16 mouse cellular contexts compared by ENCODE assay signal in the genomic region with DNA sequence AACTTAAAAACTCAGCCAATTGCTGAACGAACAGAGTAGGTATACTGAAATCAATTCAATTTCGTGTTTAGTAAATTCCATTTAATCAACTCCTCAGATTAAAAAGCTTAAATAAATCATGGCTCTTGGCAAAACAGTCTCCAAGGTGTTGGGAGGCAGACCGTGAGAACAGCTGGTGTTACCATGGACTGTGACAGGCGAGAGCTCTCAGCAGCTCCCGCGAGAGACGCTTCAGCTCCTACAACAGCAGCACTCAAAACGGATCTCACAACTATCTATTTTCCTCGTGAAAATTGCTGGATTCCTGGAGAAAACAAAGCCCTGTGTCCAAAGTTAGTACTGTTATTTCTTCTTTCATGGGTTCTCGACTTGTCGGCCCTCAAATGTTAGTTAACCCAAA. TPM values are rescaled to one million over a fixed set of nuclear protein-coding genes. Genes with fewer than 3 reads are reported as not detected.
A peak's percentile ranks its signal among the peaks of the same experiment; 100 is the strongest.
DNase-seq lines count a peak whose midpoint lies in the region; ATAC-seq and TF ChIP-seq lines count a peak whose summit lies in the region.
"Had no signal": no experiment of that assay in that cellular context is flagged by ENCODE, and none has a peak within 500 bp of the region (broad histone marks: within the 10 kb centered on the region; RNA-seq: fewer than 3 reads in every experiment).

No protein-coding gene starts in this region.

- H3K9ac ChIP-seq in limb, embryonic 12.5 days (replicated peaks) = no peak overlapping the region
- no peak overlapping the region for H3K9ac ChIP-seq in liver, embryonic 12.5 days

- H3K4me2 ChIP-seq in limb, embryonic 12.5 days = no peak overlapping the region
- H3K4me2 ChIP-seq in liver, embryonic 12.5 days = no peak overlapping the region

- DNase-seq in frontal cortex, postnatal 36 days (ENCODE audit: low spot score in 2 of 2) = peak; percentile 18 to 42
- no peak for DNase-seq in frontal cortex, postnatal 10 days (ENCODE audit: low spot score in 2 of 2)
- no peak for DNase-seq in limb, embryonic 10.5 days (ENCODE audit: low spot score)
- DNase-seq in brain, embryonic 14.5 days (ENCODE audit: low read depth) = peak; percentile 77
- no peak for DNase-seq in thymus, postnatal 36 days
- DNase-seq: adrenal gland, postnatal 36 days; cerebellum, postnatal 25 days; heart, postnatal 36 days; kidney, adult 8-10 months; lung, postnatal 4 days; thymus, adult 2 months had no signal

- peaks cover 22% of the 10 kb centered on the region for H3K4me1 ChIP-seq in limb, embryonic 12.5 days (replicated peaks)
- peaks cover 9% of the 10 kb centered on the region for H3K4me1 ChIP-seq in limb, embryonic 10.5 days
- H3K4me1 ChIP-seq in embryonic fibroblast, embryonic 13.5 days (ENCODE audit: control insufficient read depth, insufficient read depth, low read length) = 0 out of 2 replicates have a peak, but pooled peaks cover 4% of the 10 kb centered on the region
- H3K4me1 ChIP-seq in liver, embryonic 12.5 days = peaks cover 19% of the 10 kb centered on the region

- no peak overlapping the region for H3K4me3 ChIP-seq in limb, embryonic 12.5 days (replicated peaks)
- H3K4me3 ChIP-seq in limb, embryonic 10.5 days = no peak overlapping the region
- no peak overlapping the region for H3K4me3 ChIP-seq in embryonic fibroblast, embryonic 13.5 days (ENCODE audit: insufficient read depth, low read length)
- no peak overlapping the region for H3K4me3 ChIP-seq in liver, embryonic 12.5 days
- H3K4me3 ChIP-seq: erythroblast, embryonic 14.5 days; heart, embryonic 10.5 days had no signal

- 69% methylated on average over 11 of the region's 11 CpGs for WGBS in limb, embryonic 12.5 days
- 87% methylated on average over 11 of the region's 11 CpGs for WGBS in limb, embryonic 10.5 days
- WGBS in liver, embryonic 12.5 days (ENCODE audit: insufficient replicate concordance) = 83% methylated on average over 11 of the region's 11 CpGs

- no peak for TF ChIP-seq POLR2A in brain, embryonic 14.5 days (IDR thresholded peaks at IDR 0.05; ENCODE audit: borderline replicate concordance, extremely low read depth, insufficient read depth, insufficient read length, poor library complexity, severe bottlenecking)
- TF ChIP-seq POLR2A in embryonic fibroblast, embryonic 13.5 days (IDR thresholded peaks at IDR 0.05; ENCODE audit: low read depth, low read length) = no peak

- no peak for ATAC-seq in limb, embryonic 12.5 days (ENCODE audit: insufficient number of reproducible peaks, insufficient read depth, low FRiP score, low TSS enrichment, low read depth)
- ATAC-seq in liver, embryonic 12.5 days = no peak

- no peaks in the 10 kb centered on the region for H3K27me3 ChIP-seq in limb, embryonic 12.5 days
- H3K27me3 ChIP-seq in limb, embryonic 10.5 days (ENCODE audit: low read depth, poor library complexity, severe bottlenecking) = no peaks in the 10 kb centered on the region
- H3K27me3 ChIP-seq in liver, embryonic 12.5 days (replicated peaks) = no peaks in the 10 kb centered on the region

- H3K9me3 ChIP-seq in limb, embryonic 12.5 days = no peaks in the 10 kb centered on the region
- H3K9me3 ChIP-seq in limb, embryonic 10.5 days (replicated peaks) = no peaks in the 10 kb centered on the region
- no peaks in the 10 kb centered on the region for H3K9me3 ChIP-seq in liver, embryonic 12.5 days (replicated peaks)
- H3K9me3 ChIP-seq: heart, embryonic 10.5 days had no signal

- H3K36me3 ChIP-seq in limb, embryonic 12.5 days = peaks cover 65% of the 10 kb centered on the region
- H3K36me3 ChIP-seq in limb, embryonic 10.5 days = peaks cover 80% of the 10 kb centered on the region
- peaks cover 71% of the 10 kb centered on the region for H3K36me3 ChIP-seq in liver, embryonic 12.5 days

- peak overlapping the region; percentile 26; the same call in 1 of the 2 replicates for H3K27ac ChIP-seq in limb, embryonic 12.5 days
- H3K27ac ChIP-seq in limb, embryonic 10.5 days = no peak overlapping the region
- peak overlapping the region; percentile 62 for H3K27ac ChIP-seq in embryonic fibroblast, embryonic 13.5 days (ENCODE audit: insufficient read depth, low read length)
- no peak overlapping the region for H3K27ac ChIP-seq in liver, embryonic 12.5 days
- H3K27ac ChIP-seq: heart, embryonic 10.5 days had no signal

- TF ChIP-seq CTCF in brain, embryonic 14.5 days (IDR thresholded peaks at IDR 0.05; ENCODE audit: borderline replicate concordance, extremely low read depth, insufficient read depth, insufficient read length) = no peak
- no peak for TF ChIP-seq CTCF in embryonic fibroblast, embryonic 13.5 days (IDR thresholded peaks at IDR 0.05; ENCODE audit: borderline replicate concordance, insufficient read depth, low read length)

RNA-seq across cellular contexts. Expression of a gene that starts 53.8 kb away (rescaled TPM):
- 0.69 and 0.72 TPM in 2 replicates for polyA plus RNA-seq in limb, embryonic 12.5 days (2016; fragmentation: Nextera tagmentation; extraction: Ambion mirVana)
- polyA plus RNA-seq in limb, embryonic 10.5 days (2016; fragmentation: Nextera tagmentation; extraction: Ambion mirVana) = 0.15 and 0.49 TPM in 2 replicates
- not detected in 2 replicates for polyA plus RNA-seq in brain, embryonic 14.5 days (2012; rRNA removed)
- not detected in 2 replicates for polyA plus RNA-seq in embryonic fibroblast, embryonic 13.5 days (2011; ENCODE audit: insufficient read length, low read depth, missing spikeins)
- polyA plus RNA-seq in liver, embryonic 12.5 days (2016; fragmentation: Nextera tagmentation; extraction: Ambion mirVana) = 0.38 and 0.41 TPM in 2 replicates
- polyA plus RNA-seq: erythroblast, embryonic 14.5 days had no signal

Comparison
In these comparisons a context has a peak if more than half of its experiments do, and no peak if none do; other contexts are left out.
1. DNase-seq: peak in frontal cortex, postnatal 36 days (2 of 2) and brain, embryonic 14.5 days (single experiment); none in frontal cortex, postnatal 10 days (0 of 2), limb, embryonic 10.5 days (single experiment) and thymus, postnatal 36 days (0 of 2).
2. H3K27ac ChIP-seq: peak in limb, embryonic 12.5 days (single experiment) and embryonic fibroblast, embryonic 13.5 days (single experiment); none in limb, embryonic 10.5 days (single experiment) and liver, embryonic 12.5 days (single experiment).